Mouse (Mus musculus): ENCODE results near the gene Trpc1.

- TF ChIP-seq POLR2A (IDR thresholded peaks at IDR 0.05; ENCODE audit: control insufficient read depth, low read depth, low read length) (no peak), CTCF (IDR thresholded peaks at IDR 0.05; ENCODE audit: control insufficient read depth, insufficient read depth, insufficient replicate concordance, low read depth, low read length) (no peak)
These were observed 21.5 kb upstream of the Trpc1 start for GRCm38 (mm10) chr9:95771671-95772070.

Measured in testis, adult 2 months (tissue).